Mouse (Mus musculus) stomach, postnatal 0 days (tissue): ENCODE results near the gene Arid1a.

Source experiments
- CTCF ChIP-seq: IDR thresholded peaks from 2 replicates; pipeline ENCODE4 v1.5.1; 2016; ENCODE audit warnings: antibody characterized with exemption, low read depth, mild to moderate bottlenecking, moderate library complexity
- EP300 ChIP-seq: optimal IDR thresholded peaks from 2 replicates; pipeline ENCODE3; 2016; ENCODE audit warnings: antibody characterized with exemption

- TF ChIP-seq CTCF (no peak), EP300 (no peak)
Observed at GRCm38 (mm10) chr4:133690252-133690651, 66.3 kb downstream of the Arid1a start.
